Mouse (Mus musculus) liver, embryonic 13.5 days (tissue): Measurements from ENCODE around the gene Slc22a27. TPM values are rescaled to one million over a fixed set of nuclear protein-coding genes. Genes with fewer than 3 reads are reported as not detected.
"Not testable (repeated sequence)": the region's sequence is repeated elsewhere in the genome, so short reads cannot be mapped to it uniquely, and the experiment has no call there.

Source experiments
- ATAC-seq: fragments of 200-750 bp; cut with Nextera tagmentation; 2 replicates; pipeline ENCODE4 v1.8.0; 2017; ENCODE audit warnings: low read depth, mild to moderate bottlenecking, moderate number of reproducible peaks, moderate library complexity
- DNase-seq: peaks from one replicate; pipeline ENCODE4 v3.0.0; 2022
- H3K27ac ChIP-seq: fragments of 300-500 bp; sonication (generic); 2 replicates; pipeline ENCODE4 v1.5.1; 2015; ENCODE audit warnings: moderate library complexity, mild to moderate bottlenecking, inconsistent platforms
- H3K27me3 ChIP-seq: fragments of 300-500 bp; sonication (generic); 2 replicates; pipeline ENCODE4 v1.6.1; 2015; ENCODE audit warnings: mild to moderate bottlenecking, inconsistent platforms
- H3K36me3 ChIP-seq: fragments of 300-500 bp; sonication (generic); 2 replicates; pipeline ENCODE4 v1.6.1; 2015; ENCODE audit warnings: mild to moderate bottlenecking, inconsistent platforms
- H3K4me1 ChIP-seq: fragments of 300-500 bp; sonication (generic); replicated peaks from 2 replicates; pipeline ENCODE4 v1.6.1; 2015; ENCODE audit warnings: inconsistent platforms
- H3K4me2 ChIP-seq: fragments of 300-500 bp; sonication (generic); 2 replicates; pipeline ENCODE4 v1.6.1; 2015; ENCODE audit warnings: inconsistent platforms, mild to moderate bottlenecking, moderate library complexity
- H3K4me3 ChIP-seq: fragments of 300-500 bp; sonication (generic); replicated peaks from 2 replicates; pipeline ENCODE4 v1.5.1; 2015; ENCODE audit warnings: mild to moderate bottlenecking, inconsistent platforms
- H3K9ac ChIP-seq: fragments of 300-500 bp; sonication (generic); 2 replicates; pipeline ENCODE4 v1.6.1; 2015; ENCODE audit warnings: mild to moderate bottlenecking, inconsistent platforms
- H3K9me3 ChIP-seq: fragments of 300-500 bp; sonication (generic); replicated peaks from 2 replicates; pipeline ENCODE4 v1.6.1; 2016; ENCODE audit warnings: inconsistent platforms
- WGBS: fragments of 180-500 bp; shearing (Covaris S2); methylation state at CpG from one replicate; pipeline ENCODE4 v1.1.7; 2015; ENCODE audit not compliant: insufficient replicate concordance; 5-methylcytosine and 5-hydroxymethylcytosine counted together
- microRNA-seq: library from miRNA; unstranded; fragments of <30 nt; microRNA quantifications from one replicate; pipeline ENCODE4, GENCODE M21; 2016
- polyA plus RNA-seq: library from polyadenylated mRNA; unstranded; fragments of >200 nt; fragmentation: Nextera tagmentation; extraction: Ambion mirVana; gene quantifications from 2 replicates; pipeline ENCODE4 v1.2.1, GENCODE M21; 2015

Gene Slc22a27
- polyA plus RNA-seq, result not detected in 2 replicates

GRCm38 (mm10) chr19:7965927-7966326 lies at the start of gene Slc22a27:
Slc22a27 (minus strand) TSS chr19:7966027.
- not testable (repeated sequence) for H3K27me3 ChIP-seq, H3K4me2 ChIP-seq, H3K9ac ChIP-seq, H3K4me3 ChIP-seq, H3K27ac ChIP-seq, DNase-seq, H3K4me1 ChIP-seq, H3K36me3 ChIP-seq, ATAC-seq, H3K9me3 ChIP-seq
- 52% methylated on average over 5 of the region's 5 CpGs for WGBS

- not testable (repeated sequence) for ATAC-seq, H3K4me3 ChIP-seq, H3K27ac ChIP-seq, H3K4me2 ChIP-seq, H3K9ac ChIP-seq, H3K9me3 ChIP-seq, H3K4me1 ChIP-seq, H3K36me3 ChIP-seq, H3K27me3 ChIP-seq, DNase-seq
- WGBS, result 78% methylated on average over 9 of the region's 9 CpGs
Observed at GRCm38 (mm10) chr19:8011596-8011995, 45.8 kb upstream of the Slc22a27 start.

- not testable (repeated sequence) for H3K4me2 ChIP-seq, ATAC-seq, H3K9ac ChIP-seq, H3K4me3 ChIP-seq, H3K27me3 ChIP-seq, H3K4me1 ChIP-seq, H3K9me3 ChIP-seq, H3K36me3 ChIP-seq, H3K27ac ChIP-seq, DNase-seq
- WGBS, result 73% methylated on average over 6 of the region's 6 CpGs
Observed at GRCm38 (mm10) chr19:8009086-8009485, 43.3 kb upstream of the Slc22a27 start.

GRCm38 (mm10) chr19:7968703-7969102 lies 2.9 kb upstream of the Slc22a27 start:
- DNase-seq (no peak), ATAC-seq (no peak)
- Histone ChIP-seq H3K4me3 (no peak overlapping the region), H3K27me3 (no peaks in the 10 kb centered on the region), H3K36me3 (no peaks in the 10 kb centered on the region), H3K9ac (no peak overlapping the region), H3K9me3 (no peaks in the 10 kb centered on the region), H3K27ac (no peak overlapping the region), H3K4me2 (no peak overlapping the region), H3K4me1 (no peaks in the 10 kb centered on the region)
- 47% methylated on average over 2 of the region's 2 CpGs for WGBS

GRCm38 (mm10) chr19:7966550-7966949 lies 723 bp upstream of the Slc22a27 start:
- not testable (repeated sequence) for H3K4me2 ChIP-seq, H3K9ac ChIP-seq, H3K27me3 ChIP-seq, H3K4me1 ChIP-seq, ATAC-seq, H3K4me3 ChIP-seq, DNase-seq, H3K9me3 ChIP-seq, H3K27ac ChIP-seq, H3K36me3 ChIP-seq
- WGBS, result 25% methylated on average over 1 of the region's 1 CpGs

GRCm38 (mm10) chr19:7939391-7939790 lies 26.4 kb downstream of the Slc22a27 start:
- not testable (repeated sequence) for H3K36me3 ChIP-seq, H3K4me1 ChIP-seq, H3K9me3 ChIP-seq, H3K27ac ChIP-seq, H3K27me3 ChIP-seq, DNase-seq, H3K4me2 ChIP-seq, H3K4me3 ChIP-seq, H3K9ac ChIP-seq, ATAC-seq
- 78% methylated on average over 18 of the region's 18 CpGs for WGBS

GRCm38 (mm10) chr19:7876626-7877025 lies 89.2 kb downstream of the Slc22a27 start:
- no peak overlapping the region for H3K4me2 ChIP-seq
- no peak overlapping the region for H3K9ac ChIP-seq
- H3K27me3 ChIP-seq, result no peaks in the 10 kb centered on the region
- no peak overlapping the region for H3K27ac ChIP-seq
- DNase-seq (no peak), ATAC-seq (no peak)
- 0 out of 2 replicates have a peak, but pooled peaks cover 4% of the 10 kb centered on the region for H3K9me3 ChIP-seq
- 60% methylated on average over 1 of the region's 1 CpGs for WGBS
- no peaks in the 10 kb centered on the region for H3K4me1 ChIP-seq
- no peaks in the 10 kb centered on the region for H3K36me3 ChIP-seq
- no peak overlapping the region for H3K4me3 ChIP-seq

GRCm38 (mm10) chr19:7829851-7830250 lies 136.0 kb downstream of the Slc22a27 start:
- no peaks in the 10 kb centered on the region for H3K36me3 ChIP-seq
- WGBS, result 42% methylated on average over 2 of the region's 2 CpGs
- H3K9ac ChIP-seq, result no peak overlapping the region
- DNase-seq, result no peak
- H3K4me1 ChIP-seq, result no peaks in the 10 kb centered on the region
- no peaks in the 10 kb centered on the region for H3K27me3 ChIP-seq
- H3K4me3 ChIP-seq, result no peak overlapping the region
- H3K9me3 ChIP-seq, result peaks cover 2% of the 10 kb centered on the region; the same call in 1 of the 2 replicates
- ATAC-seq, result no peak
- no peak overlapping the region for H3K27ac ChIP-seq
- no peak overlapping the region for H3K4me2 ChIP-seq

Small RNAs within 50 kb of the gene (microRNA-seq; reads per million reads assigned to microRNA genes)
- gene Gm24951, result not detected

Other genes with a start within 250 kb of the Slc22a27 start
- gene Slc22a26, start 163.4 kb downstream of the Slc22a27 start, polyA plus RNA-seq, result not detected in 2 replicates
- not detected in 2 replicates for gene Slc22a28, start 166.0 kb upstream of the Slc22a27 start, polyA plus RNA-seq